Mouse (Mus musculus): ENCODE measurements at regions not wholly inside any gene's neighbourhood (a gene's known extent, or its start where the extent isn't known, plus 50 kb on each side); places are given as distances from the start of the nearest gene placed in this dataset.

- no peak for DNase-seq
These were observed 184.2 kb downstream of the Cct6b start for GRCm38 (mm10) chr11:82579841-82580415.

GRCm38 (mm10) chr11:82576019-82576418 is 187.3 kb downstream of the Tmem132e start:
- DNase-seq, result peak; percentile 42

GRCm38 (mm10) chr11:82573126-82573525 is 184.4 kb downstream of the Tmem132e start:
- no peak for DNase-seq

DNA sequence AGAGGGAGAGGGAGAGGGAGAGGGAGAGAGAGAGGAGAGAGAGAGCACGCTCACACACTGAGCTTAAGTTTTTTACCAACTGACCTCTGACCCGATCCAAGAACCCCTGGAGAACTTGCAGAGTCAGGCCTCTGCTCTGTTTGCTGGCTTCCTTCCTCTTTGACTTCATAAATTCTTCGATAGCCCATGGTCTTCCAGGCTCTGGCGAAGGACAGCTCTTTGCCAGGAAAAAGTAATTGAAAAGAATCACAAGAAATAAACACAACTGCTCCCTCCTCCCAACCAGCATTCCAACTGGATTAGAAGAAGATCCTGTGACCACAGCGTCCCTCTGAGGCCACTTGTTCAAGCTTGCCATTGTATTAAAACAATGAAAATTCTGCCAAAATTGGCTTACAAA is 182.8 kb downstream of the Tmem132e start:
- peak; percentile 54 for DNase-seq

DNA sequence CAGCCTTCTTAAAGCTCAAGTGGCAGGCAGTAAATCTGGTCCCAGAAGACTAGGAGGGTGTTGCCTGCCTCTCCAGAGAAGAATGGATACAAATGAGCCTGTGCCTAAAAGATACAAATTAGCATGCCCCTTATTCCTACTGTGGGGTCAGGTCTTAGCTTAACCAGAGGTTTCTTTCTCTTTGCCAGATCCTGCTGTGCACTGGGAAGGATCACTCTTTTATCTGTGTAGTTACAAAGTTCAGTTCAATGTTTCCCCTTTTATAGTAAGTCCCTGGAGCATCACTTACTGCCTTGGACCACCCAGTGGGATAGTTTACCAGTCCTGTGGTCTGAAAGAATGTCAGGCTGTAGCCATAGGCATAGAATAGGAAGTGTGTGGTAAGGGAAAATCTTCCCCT is 181.1 kb downstream of the Tmem132e start:
- peak; percentile 16 for DNase-seq

DNA sequence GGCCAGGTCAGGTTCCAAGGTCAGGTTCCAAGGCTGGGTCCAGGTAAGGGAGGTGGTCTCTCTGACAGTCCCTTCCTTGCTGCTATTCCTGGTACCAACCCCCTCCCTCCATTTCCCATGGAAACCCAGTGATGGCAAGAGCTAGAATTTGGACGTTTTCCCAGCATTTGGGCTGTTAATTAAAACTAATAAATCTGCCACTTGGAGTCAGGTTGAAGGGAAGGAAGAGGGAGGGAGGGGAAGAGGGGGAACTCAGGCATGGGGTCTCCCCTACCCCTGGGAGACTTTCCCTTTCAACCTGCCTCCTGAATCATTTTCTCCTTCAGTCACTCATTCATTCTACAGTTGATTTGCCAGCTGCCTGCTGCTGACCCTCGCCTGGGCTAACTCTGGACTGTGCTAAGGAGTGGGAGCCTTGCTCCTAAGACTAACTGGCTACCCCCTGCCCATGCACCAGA is 179.5 kb downstream of the Tmem132e start:
- DNase-seq, result peak; percentile 12

- no peak for DNase-seq
These were observed 178.4 kb downstream of the Tmem132e start for GRCm38 (mm10) chr11:82567014-82567685.

GRCm38 (mm10) chr11:82566092-82566491 is 177.4 kb downstream of the Tmem132e start:
- no peak for DNase-seq

DNA sequence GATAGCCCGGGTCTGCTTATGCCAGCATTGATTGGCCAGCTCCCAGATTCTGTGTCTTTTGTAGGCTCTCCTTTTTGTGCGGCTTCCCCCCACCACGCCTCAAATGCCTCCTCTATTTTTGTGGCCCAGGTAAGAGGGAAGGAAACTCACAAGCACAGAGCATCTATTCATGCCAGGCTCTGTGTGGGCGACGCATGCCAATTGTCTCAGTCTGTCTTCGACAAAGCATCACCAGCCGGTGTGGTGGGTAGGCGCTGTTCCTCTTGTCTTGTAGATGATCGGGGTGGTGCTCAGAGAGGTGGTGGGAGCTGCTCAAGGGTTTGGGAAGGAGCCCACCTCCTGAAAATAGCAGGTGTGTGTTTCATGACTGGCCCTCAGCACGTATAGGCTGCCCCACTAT is 175.5 kb downstream of the Tmem132e start:
- no peak for DNase-seq

- DNase-seq, result no peak
These were observed 153.3 kb downstream of the Tmem132e start for GRCm38 (mm10) chr11:82542028-82542427.

DNA sequence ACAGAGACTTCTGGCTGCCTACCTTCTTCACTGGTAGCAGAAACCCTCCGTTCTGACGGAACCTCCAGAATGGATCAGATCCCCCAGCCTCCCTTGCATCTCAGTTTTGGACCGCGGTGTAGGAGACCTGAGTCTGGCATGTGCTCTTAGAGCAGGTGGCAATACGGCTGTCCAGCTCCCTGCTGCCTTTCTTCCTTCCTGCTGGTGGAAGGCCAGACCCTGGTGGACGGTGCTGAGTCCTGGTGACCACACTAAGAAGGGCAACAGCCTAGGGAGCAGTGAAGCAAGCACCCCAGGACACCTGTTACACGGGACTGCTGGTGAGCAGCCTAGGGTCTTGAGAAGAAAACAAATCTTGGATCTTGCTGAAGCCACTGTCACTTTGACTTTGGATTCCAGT is 152.7 kb downstream of the Tmem132e start:
- DNase-seq, result no peak

DNA sequence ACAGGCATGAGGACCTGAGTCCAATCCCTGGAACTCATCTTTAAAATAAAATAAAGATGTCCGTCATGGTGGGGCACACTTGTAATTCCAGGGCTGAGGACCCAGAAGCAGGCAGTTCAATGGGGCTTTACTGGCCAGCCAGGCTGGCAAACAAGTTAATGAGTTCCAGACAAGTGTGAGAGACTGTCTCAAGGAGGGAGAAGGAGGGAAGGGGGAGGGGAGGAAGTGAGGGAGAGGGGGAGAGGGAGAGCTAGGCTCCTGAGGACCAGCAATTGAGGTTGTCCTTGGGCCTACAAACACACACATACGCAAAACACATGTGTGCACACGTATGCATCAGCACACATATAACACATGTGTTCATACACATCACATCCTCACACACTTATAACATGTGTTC is 149.2 kb downstream of the Tmem132e start:
- DNase-seq, result peak; percentile 56

- DNase-seq, result no peak
These were observed 134.6 kb downstream of the Tmem132e start for GRCm38 (mm10) chr11:82523200-82523802.

DNA sequence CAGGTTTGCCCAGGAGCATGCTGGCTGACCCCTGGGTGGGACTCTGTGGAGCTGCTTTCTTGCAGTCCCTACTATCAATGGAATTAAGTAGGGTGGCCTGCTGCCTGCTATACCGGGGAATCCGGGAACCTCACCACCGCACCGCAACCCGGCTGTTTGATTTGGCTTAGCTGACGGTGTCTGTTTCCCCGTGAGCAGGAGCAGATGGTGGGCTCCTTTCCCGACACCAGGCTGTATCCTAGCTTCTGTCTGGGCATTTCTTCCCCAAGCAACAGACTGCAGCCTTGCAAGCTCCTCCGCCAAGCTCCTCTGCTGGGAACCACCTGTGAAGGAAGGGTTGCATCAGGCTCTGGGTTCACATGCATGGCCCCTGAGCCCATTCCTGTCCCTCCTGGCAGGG is 132.7 kb downstream of the Tmem132e start:
- DNase-seq, result no peak

GRCm38 (mm10) chr11:82518691-82519090 is 130.0 kb downstream of the Tmem132e start:
- DNase-seq, result peak; percentile 41

DNA sequence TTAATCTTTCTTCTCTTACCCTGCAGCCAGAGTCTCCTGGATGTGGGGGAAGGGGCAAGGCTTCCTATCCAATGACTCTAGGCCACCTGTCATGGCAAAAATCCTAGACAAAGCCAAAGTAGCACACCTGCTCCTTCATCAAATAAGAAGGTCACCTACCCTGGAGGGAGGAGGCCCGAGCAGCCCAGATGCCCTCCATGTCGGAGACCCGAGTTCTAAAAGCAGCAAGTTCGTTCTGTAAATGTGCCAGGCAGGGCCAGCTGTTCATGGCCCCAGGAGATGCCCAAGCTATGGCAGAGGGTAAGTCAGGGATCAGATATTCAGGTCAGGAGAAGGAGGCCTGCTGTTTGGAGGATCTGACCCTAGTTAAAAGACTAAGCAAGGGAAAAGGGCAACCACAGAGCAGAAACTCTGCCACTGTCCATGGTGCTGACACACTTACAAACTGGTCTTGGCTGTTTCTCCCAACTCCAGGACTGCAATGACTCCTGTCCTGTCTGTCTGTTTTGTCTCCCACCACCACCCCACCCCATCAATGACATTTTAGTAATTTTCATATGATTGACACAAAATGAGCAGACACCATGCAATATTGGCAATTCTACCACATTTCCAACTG is 125.9 kb downstream of the Tmem132e start:
- DNase-seq, result peak; percentile 73

- DNase-seq, result no peak
These were observed 119.9 kb downstream of the Tmem132e start for GRCm38 (mm10) chr11:82508564-82508963.
